Mouse (Mus musculus) adrenal gland (tissue): Measurements from ENCODE around the gene Jak1.
"Not testable (repeated sequence)": the region's sequence is repeated elsewhere in the genome, so short reads cannot be mapped to it uniquely, and the experiment has no call there.

ENCODE experiments used
- intact Hi-C: fragments of 180-260 bp; cut with DNase I; formaldehyde crosslinking; loops from one replicate; pipeline ENCODE4 v1.15.1; 2025

Jak1 gene

DNA sequence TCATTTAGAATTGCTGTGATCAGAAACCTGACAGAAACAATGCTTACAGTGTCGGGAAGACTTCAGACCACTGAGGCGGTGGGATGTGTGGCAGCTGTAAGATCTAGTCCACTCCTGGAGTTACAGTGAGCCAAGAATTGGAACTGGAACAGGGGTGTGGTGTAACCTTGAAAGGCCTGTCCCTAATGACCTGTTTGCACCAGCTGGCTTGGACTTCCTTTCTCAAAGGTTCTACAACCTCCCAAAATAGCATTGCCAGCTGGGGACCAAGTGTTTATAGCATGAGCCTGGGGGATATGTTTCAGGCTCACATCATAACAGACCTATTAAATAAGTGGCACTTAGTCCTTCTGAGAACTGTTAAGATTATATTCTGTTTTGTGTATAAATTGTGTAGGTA, 15.0 kb upstream of the Jak1 start:
- intact Hi-C loops: no loop called here

DNA sequence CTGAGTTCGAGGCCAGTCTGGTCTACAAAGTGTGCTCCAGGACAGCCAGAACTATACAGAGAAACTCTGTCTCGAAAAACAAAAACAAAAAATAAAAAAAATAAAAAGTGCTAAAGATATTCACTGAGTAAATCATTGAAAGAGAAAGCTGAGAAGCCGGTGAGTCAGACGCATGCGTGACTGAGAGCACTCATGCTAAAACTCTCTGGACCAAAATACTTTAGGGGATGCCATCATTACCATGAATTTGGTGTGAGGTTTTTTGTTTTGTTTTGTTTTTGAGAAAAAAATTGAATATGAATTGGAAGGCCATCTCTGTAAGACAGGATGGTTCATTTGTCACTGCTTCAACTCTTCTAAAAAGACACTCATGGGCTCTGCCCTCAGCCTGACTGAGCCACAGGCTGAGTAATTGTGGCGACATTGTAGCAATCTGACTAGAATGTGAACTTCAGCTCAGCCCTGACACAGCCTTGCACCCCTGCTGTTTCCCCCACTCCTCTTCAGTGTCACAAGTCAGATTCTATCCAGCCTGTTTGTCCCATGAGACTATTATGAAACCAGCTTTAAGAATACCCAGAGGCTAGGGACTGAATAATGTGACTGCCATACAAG, 11.5 kb upstream of the Jak1 start:
- intact Hi-C loops: no loop called here

DNA sequence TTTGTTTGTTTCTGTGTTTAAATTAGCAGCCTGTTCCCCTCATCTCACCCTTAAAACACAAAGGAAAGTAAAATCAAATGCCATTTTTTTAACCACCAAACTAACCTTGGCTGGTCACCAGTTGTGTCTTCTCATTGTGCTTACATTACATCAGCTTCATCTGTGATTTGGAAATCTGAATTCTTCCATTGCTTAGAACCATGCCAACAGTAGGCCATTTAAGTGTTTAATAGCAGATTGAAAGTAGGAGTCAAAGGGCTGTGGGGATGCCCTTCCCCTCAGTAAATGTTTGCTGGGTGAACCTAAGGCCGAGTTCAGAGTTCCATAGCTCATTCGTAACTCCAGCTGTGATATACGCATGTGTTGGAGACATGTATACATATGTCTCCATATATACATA, 10.8 kb upstream of the Jak1 start:
- intact Hi-C loops: no loop called here

DNA sequence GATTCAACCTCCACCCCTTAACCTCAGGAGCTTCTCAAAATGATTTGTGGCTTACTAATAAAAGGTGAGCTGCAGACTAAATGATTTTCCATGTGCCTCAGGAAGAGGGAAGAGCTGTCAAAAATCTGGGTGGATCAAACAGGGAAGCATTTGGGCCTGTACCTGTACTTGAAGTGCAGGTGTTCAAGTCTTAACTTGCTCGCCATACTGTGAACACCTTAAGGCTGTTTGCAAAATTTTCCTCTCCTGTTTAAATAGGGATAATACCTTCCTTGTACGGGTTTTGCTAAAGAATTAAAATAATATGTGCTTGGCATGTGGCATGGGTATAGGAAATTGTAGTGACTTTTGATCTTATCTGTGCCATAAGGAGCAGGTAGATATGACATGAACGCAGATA, 5.7 kb upstream of the Jak1 start:
- intact Hi-C loops: no loop called here

DNA sequence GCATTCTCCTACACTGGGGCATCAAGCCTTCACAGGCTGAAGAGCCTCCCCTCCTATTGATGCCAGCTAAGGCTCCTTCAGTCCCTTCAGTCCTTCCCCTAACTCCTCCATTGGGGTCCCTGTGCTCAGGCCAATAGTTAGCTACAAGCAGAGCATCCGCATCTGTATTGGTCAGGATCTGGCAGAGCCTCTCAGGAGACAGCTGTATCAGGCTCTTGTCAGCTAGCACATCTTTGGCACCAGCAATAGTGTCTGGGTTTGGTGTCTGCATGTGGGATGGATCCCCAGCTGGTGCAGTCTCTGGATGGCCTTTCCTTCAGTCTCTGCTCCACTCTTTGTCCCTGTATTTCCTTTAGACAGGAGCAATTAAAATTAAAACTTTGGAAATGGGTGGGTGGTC, 3.4 kb upstream of the Jak1 start:
- intact Hi-C loops: not testable (repeated sequence)

DNA sequence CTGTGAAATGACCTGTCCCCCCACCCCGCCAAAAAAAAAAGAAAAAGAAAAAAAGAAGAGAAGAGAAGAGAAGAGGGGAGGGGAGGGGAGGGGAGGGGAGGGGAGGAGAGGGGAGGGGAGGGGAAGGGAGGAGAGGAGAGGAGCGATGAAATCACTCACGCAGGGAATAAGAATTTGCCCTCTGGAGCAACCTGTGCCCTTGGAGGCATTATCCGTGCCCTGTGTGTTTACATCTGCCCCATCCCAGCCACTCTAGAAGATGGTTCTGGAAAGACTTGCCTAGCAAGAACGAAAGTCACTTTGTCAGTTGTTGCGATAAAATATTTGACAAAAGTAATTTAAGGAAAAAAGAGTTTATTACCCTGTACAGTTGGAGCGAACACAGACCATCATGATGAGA, 441 bp upstream of the Jak1 start:
- intact Hi-C loops: no loop called here

DNA sequence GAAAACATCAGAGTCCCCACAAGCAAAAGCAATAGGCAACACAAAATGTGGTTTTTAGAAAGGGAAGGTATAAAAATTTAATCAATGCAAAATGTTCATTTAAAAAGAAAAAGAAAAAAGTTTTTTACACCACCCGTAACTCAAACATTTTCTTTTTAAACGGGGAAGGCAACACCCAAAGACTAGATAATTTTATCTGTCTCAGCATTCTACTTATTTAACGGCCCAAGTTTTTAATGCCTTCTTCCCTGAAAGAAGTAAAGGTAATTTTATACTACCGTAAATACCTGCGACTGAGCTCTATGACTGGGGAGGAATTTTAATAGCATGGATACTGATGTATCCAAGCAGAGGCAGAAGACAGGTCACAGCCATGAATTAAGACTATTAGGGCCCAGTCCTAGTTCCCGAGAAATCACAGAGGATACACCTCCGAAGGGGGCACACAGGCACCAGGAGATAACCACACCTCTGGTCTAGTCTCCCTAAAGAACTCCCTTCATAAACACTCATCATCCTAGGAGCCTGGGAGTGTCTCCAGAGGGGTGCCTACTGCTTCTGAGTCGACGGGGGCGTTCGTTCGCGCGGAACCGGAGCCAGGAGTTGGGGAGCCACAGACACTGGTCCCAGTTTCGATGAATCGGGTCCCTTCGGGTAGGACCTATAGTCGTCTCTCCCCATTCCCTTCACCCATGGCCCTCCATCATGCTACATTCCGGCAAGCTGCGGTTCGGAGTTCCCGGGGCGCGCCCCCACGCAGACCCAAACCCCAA, 928 bp downstream of the Jak1 start:
- intact Hi-C loops: loop anchor here (5.0 kb wide), 1 partner anchor 77 kb away; no protein-coding TSS in a partner anchor

DNA sequence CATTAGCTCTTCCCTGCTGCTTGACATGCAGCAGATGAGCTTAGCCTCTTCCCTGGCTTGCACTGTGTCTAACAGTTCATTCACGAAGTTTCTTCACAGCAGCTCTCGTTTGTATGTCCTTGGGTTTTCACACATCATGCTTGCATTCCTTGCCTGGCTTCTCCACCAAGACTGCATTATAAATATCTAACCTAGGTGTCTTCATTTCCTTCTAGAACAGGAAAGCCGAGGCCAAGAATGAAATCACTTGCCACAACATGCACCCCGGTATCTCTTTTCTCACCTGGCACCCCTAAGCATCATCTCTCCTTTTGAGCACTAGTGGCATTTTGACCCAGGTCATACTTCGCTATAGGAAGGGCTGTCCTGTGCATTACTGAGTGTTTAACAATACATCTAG, 3.5 kb downstream of the Jak1 start:
- intact Hi-C loops: loop anchor here (5.0 kb wide), 1 partner anchor 74 kb away; no protein-coding TSS in a partner anchor

DNA sequence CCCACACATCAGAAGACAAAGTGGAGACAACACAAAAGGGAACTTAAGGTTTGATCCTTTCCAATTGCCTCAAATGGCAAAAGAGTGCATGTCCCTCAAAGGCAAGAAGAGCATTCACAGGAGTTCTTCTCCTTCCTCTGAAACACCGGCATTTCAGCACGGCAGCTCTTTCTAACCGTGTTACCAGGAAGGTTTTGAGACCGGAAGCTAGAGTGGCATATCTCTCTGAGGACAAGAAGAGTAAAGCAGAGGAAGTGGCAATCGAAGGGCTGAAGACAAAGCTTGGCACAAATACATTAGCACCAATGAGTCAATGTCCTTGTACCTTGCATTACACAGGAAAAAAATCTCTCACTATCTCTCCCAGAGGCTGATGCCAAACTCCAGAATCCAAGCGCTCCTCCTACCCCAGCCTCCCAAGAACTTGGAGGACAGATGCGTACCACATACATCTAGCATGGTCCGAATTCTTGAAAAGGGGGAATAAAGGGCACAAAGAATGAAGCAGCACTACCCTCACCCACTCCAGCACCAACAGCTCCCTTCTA, 4.3 kb downstream of the Jak1 start:
- intact Hi-C loops: loop anchor here (5.0 kb wide), 1 partner anchor 74 kb away; no protein-coding TSS in a partner anchor

DNA sequence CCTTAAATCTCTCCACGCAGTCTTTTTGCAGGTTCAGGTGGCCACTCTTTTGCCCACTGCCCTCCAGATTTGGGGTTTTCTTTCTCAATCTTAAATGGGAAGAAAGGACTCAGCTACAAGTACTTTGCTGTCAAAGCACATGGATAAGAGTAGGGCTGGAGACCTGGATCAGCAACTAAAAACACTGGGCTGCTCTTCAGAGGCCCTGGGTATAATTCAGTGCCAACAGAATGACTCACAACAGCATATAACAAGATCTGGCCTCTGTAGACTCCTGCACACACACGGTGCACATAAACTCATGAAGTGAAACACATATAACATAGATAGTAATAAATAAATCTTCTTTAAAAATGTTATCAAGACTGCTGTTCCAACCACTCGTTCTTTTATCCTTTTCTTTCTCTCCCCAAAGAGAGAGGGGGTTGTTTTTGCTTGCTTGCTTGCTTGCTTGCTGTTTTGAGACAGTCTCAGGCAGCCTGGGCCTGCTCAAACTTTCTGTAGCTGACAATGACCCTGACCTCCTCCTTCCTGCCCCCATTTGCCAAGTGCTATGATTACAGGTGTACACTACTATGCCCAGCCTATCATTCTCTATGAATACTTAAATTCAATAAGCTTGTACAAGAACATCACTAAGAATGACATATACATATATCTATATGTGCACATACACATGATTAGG, 8.4 kb downstream of the Jak1 start:
- intact Hi-C loops: loop anchor here (5.0 kb wide), 1 partner anchor 39 kb away; no protein-coding TSS in a partner anchor

DNA sequence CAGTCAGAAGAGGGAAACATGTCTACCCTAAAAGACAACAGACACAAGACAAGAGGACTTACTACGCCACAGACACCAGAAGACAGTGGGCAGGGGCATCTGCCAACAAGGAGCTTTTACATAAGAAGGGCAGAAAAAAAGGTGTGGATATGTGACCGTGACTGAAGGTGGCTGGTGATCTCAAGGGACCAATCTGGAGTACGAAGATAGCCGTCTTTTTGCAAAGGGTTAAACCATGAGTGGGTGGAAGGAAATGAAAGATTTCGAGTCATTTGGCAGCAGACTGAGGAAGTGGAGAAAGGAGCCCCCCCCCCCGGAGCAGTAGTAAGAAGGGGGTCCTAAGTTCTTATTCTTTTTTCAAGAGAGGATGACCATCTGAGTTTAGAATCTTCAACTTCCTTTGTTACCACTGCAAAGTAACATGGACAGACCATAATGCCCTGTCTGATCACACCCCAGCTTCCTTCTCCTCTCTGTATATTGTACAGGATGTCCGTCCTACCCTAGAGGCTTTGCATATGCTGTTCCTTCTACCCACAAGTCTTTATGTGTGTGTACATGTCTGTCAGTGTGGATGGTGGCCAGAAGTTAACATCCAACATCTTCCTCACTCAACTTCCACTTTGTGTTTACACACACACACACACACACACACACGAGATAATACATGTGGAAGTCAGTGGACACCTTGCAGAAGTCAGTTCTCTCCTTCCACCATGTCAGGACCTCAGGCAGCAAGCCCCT, 10.3 kb downstream of the Jak1 start:
- intact Hi-C loops: loop anchor here (5.0 kb wide), 1 partner anchor 37 kb away; no protein-coding TSS in a partner anchor

DNA sequence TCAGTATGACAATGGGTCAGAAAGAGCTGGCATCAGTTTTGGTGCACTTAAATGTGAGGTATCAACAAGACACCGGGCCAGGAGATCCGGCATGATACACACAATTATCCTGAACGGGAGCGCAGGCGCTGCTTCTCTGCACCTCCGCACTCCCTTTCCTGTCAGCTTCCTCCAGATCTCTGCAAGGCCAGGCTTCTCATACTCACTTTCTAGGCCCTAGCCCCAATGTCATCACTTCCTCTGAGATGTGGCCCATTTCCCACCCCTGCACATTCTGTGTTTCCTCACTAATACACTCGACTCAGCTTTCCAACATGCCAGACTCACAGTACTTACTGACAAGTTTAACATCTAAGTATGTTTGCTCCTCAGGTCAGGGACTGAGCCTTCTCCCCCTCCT, 11.1 kb downstream of the Jak1 start:
- intact Hi-C loops: no loop called here

DNA sequence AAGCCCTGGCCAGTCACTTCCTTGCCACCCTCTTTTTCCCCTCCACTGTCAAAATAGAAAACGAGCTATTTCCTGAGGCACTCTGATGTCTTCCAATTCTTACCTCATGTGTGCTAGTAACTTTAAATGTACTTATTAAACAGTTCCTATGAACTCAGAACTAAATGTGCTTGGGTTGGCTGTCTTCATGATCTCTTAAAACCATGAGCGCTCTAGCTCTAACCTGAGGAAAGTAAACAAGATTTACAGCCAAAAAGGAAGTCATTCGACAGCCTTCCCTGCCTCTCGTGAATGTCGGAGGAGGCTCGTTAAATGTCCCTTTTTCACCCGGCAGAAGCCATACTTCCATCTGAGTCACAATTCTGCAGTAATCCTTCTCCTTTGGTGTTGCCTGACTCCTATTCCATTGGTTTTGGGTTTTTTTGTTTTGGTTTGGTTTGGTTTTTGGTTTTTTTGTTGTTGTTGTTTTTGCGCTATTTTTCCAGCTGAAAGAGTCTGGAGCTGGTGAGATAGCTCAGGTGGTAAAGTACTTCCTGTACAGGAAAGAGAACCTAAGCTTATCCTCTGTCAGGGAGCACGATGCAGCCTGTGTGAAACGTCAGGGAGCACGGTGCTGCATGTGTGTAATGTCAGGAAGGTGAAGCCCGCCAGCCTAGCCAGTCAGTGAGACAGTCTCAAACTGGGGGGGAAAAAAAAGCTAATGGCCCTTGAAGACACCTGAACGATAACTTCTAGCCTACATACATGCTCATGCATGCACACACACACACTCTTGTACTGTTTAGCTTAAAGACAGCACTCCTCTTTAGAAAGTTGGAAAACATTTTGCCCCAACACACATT, 12.1 kb downstream of the Jak1 start:
- intact Hi-C loops: no loop called here

DNA sequence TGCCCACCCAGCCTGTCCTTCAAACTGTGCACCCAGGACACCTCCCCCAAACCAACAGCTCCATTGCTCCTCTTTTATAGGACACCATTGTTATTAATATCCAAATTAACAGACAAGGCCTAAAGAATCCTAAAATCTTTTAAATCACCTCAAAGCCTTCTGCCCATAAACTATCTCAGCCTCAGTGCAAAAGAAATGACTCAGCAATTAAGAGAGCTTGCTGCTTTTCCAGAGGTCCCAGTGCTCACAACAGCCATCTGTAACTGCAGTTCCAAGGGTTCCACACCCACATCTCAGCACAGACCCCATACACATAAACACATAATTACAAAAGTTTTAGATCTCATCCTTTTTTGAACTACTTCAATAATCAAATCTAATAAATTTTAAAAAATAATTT, 13.1 kb downstream of the Jak1 start:
- intact Hi-C loops: no loop called here

DNA sequence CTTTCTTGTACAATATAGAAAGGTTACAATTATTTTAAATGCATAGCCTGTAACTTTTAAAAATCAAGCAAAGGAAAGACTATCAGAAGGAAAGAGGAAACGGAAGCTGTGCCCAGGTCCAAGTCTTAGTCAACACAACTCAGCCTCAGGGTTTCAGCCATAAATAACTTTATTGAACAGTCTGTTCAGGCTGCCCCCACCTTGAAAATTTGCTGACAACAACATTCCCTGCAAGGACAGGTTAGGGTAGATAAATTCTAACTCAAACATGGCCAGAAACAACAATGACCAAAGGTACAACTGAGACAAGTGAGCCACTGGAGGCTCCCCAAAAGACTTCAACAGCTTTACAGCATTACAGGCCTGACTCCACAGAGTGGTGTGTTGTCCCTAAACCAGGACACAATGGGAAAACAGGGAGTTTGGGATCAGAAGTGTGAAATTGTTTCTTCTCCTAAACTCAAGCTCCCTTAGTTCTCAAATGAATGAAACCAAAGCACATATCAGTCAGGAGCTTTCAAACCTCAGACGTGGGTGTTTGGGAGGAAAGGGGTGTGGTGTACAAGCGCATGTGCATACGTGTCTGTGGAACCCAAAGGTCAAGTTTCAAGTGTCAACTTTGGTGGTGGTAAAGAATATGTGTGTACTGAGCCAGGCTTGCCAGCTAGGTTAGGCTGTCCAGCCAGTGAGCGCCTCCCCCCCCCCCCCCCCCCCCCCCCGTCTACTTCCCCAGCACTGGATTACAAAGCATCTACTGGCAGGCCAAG, 14.9 kb downstream of the Jak1 start:
- intact Hi-C loops: no loop called here

DNA sequence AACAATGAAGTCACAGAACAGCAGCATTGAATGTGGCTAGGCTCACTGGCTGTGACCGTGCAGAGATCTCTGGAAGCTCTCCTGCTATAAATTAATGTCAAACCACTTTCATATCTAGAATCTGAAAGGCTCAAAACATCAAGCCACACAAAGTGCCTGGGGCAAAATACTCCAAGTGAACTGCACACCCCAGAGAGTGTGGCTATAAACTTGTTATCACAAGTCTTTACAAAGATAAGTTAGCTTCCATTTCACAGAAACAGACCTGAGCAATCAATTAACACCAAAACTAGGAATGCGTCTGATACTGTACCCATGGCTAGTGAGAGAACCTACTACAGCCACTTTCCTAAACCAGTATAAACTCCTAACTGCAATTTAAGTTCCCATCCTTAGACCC, 17.7 kb downstream of the Jak1 start:
- intact Hi-C loops: no loop called here

DNA sequence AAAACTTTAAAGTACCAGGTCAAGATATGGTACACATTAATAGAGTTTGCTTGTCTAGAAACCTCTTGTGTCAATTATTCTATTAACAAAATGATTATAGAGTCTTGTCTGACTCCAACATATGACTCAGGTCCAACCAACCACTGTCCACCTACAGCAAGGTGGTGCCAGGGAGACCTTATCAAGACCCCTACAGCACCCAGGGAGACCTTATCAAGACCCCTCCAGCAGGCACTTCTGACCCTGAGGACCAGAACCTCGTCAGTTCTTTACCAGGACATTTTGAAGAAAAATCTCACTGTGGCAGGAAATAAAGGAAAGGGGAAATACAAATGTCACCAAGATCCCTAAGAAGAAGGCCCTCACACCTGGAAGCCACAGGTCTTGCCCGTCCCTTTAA, 18.5 kb downstream of the Jak1 start:
- intact Hi-C loops: no loop called here

DNA sequence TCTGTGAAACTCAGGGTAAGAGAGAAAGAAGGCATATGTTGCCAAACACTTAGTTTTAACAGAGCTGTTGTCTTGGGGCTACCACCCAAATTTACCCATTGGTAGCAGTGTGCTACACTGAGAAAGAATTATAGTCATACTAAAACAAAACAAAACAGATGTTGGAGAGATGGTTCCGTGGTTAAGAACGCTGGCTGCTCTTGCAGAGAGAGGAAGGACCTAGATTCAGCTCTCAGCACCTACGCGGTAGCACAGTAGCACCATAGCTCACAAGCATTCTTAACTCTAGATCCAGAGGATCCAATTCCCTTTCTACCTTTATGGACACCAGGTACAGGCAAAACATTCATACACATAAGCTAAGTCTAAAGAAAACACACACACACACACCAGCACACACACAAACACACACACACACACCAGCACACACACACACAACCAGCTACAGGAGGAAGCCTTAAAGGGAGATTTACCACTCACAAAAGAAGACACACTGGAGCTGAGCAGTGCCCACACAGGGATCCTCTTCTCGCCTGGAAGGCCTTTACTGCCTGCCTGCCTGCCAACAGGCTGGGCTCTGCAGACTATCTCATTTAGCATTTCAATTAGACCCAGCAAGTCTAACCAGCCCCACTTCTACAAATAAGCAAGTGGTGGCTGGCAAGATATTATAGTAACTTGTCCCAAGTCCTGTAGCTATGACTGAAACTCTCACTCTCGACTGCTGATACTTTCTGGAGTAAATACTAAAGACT, 20.6 kb downstream of the Jak1 start:
- intact Hi-C loops: no loop called here

DNA sequence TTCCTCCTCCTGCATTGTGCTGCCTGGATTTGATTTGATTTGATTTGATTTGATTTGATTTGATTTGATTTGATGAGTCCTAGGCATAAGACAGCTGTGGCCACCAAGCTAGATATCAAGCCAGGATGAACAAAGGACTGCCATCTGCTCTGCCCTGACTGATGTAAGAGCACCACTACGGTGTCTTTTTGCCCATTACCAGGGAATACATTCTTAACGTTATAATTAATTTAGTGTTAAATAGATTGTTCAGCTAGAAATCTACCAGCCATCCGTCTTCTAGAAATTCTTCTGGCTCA, 24.3 kb downstream of the Jak1 start:
- intact Hi-C loops: no loop called here
